Mouse (Mus musculus) frontal cortex, postnatal 10 days (tissue): ENCODE results near the gene Nsun3.
"Not testable (repeated sequence)": the region's sequence is repeated elsewhere in the genome, so short reads cannot be mapped to it uniquely, and the experiment has no call there.

Source experiments
- DNase-seq, 2 experiments: peaks; one replicate each; pipeline ENCODE4 v3.0.0; 2022; ENCODE audit warnings: low spot score in 2 of 2, mixed read lengths in 1 of 2

Gene Nsun3

DNA sequence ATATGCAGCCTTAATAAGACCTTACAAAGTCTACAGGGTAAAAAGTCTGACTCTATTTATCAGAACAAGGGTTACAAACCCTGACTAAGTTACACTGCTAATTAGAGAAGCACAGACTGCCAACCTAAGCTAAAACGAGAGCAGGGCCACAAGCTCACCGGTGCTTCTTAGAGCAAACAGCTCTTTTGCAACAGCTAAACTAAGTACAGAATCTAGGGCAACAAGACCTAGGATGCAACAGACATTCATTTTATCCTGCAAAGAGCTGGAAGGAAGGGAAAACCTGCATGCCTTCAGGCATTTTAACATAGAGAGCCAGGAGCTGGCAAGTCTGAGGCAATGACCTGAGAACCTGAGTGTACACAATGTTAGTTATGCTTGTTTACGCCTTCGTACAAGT, 33.5 kb downstream of the Nsun3 start:
- DNase-seq: no peak

- no peak for DNase-seq
Measured at GRCm38 (mm10) chr16:62745875-62746274, 40.7 kb downstream of the Nsun3 start.

DNA sequence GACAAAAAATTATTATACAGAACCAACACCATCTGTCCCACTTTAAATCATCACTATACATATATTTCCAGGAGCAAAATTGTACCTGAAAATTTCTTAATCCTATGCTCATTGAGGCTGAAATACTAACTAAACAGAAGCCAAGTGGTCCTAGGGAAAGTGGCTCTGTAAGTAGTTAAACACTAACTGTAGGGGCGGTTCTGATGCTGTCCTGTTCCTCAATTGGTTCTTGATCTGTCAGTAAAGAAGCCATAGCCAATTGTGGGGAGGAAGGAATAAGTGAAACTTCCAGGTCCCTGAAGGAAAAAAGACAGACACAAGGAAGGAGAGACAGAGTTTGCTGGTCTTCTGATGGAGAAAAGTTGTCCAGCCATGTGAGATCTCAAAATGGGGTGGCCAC, 52.3 kb downstream of the Nsun3 start:
- no peak for DNase-seq

DNA sequence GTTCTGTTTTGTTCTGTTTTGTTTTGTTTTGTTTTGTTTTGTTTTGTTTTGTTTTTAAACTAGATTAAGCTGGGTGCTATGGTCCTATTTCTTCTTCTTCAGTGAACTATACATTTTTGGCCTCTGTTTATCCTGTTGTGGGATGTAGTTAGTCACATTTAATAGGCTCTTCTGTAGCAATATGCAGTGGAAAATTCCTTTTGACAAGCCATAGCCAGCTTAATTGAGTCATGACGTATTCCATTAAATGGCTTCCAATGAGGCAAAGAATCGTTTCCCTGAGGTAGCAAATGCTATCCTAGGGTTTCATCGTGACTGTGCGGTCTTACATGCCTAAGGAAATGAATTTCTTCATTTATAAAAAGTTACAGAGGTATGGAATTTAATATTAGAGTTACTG, 56.3 kb downstream of the Nsun3 start:
- no peak for DNase-seq

- no peak for DNase-seq
Measured at GRCm38 (mm10) chr16:62729846-62730245, 56.8 kb downstream of the Nsun3 start.

DNA sequence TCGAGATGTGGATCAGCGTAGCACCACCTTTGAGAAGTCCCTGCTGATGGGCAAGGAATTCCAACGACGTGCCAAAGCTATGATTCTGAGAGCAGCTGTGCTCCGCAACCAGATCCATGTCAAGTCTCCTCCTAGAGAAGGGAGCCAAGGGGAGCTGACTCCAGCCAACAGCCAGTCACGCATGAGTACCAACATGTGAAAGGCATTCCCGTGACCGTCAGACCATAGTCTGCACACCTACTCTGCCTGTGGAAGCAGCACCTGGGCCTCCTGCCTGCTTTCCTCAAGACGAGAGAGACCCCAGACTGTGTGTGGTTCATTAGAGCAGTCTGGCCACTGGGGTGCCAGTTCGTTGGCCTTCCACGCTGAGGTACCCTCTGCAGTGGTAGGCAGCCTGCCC, 68.4 kb downstream of the Nsun3 start:
- not testable (repeated sequence) for DNase-seq

DNA sequence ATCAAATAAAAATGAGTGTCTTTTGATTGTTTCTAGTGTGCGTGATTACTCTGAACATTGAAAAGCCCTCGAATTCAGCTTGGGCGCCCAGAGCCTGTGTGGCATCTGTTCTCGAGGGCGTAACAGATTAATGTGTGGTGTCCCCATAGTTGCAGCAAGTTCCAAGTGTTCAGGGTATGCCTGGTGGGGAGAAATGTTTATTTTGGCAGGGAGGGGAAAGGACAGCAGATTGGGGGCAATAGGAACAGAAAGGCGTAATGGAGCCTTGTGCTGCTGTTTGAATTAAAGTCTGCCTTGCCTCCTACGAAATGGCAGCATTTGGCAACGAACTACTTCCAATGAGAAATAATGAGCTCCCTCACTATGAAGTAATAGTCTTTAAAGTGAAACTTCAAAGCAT, 96.2 kb downstream of the Nsun3 start:
- DNase-seq: no peak

DNA sequence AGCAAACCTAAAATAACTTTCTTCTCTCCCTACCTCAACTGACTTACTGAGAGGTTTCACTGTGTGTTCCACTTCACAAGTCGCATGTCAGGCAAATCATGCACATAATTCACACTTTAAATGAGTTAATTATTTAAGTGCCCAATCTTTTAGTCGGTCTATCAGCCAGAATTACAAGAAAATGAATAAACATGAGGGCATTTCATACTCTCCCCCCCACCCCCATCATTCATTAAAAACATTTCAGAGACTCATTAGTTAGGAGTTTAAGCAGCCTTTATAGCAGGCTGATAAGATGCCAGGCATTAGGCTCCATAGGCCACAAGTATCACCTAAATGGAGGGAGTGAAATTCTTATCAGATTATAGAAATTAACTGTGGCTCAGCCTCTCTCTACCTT, 100.5 kb downstream of the Nsun3 start:
- DNase-seq: no peak

GRCm38 (mm10) chr16:62685494-62685893, 101.1 kb downstream of the Nsun3 start:
- DNase-seq: no peak
